Mouse (Mus musculus) thymus, adult 2 months (tissue): Measurements from ENCODE around the gene Magea3. TPM values are rescaled to one million over a fixed set of nuclear protein-coding genes. Genes with fewer than 3 reads are reported as not detected.
"Not testable (repeated sequence)": the region's sequence is repeated elsewhere in the genome, so short reads cannot be mapped to it uniquely, and the experiment has no call there.

Experiments
- DNase-seq: peaks from one replicate; pipeline ENCODE4 v3.0.0; 2021
- H3K27ac ChIP-seq: fragments of 200-500 bp; 2 replicates; pipeline ENCODE4 v1.5.1; 2012; ENCODE audit warnings: low read length, control low read depth; ENCODE audit not compliant: control insufficient read depth, insufficient read depth
- H3K27me3 ChIP-seq: fragments of 200-500 bp; 2 replicates; pipeline ENCODE4 v1.6.1; 2012; ENCODE audit warnings: mild to moderate bottlenecking, low read length, moderate library complexity, mixed read lengths; ENCODE audit not compliant: control insufficient read depth, insufficient read depth
- H3K36me3 ChIP-seq: fragments of 200-500 bp; 2 replicates; pipeline ENCODE4 v1.6.1; 2012; ENCODE audit warnings: mild to moderate bottlenecking, low read length, moderate library complexity; ENCODE audit not compliant: control insufficient read depth, insufficient read depth
- H3K4me1 ChIP-seq: fragments of 200-500 bp; replicated peaks from 2 replicates; pipeline ENCODE4 v1.6.1; 2012; ENCODE audit warnings: low read length; ENCODE audit not compliant: control insufficient read depth, insufficient read depth
- H3K4me3 ChIP-seq: fragments of 200-500 bp; 2 replicates; pipeline ENCODE4 v1.5.1; 2012; ENCODE audit warnings: mild to moderate bottlenecking, low read length, control low read depth, moderate library complexity; ENCODE audit not compliant: control insufficient read depth, insufficient read depth
- WGBS: fragments of 180-500 bp; shearing (Covaris S2); methylation state at CpG from one replicate; pipeline ENCODE4 v1.1.7; 2018; 5-methylcytosine and 5-hydroxymethylcytosine counted together
- polyA plus RNA-seq: library from polyadenylated mRNA; depleted of rRNA; stranded (reverse); fragments of >200 nt; gene quantifications from 2 replicates; pipeline ENCODE4 v1.2.3, GENCODE M21; 2012; rRNA removed

The Magea3 gene
- polyA plus RNA-seq, result not detected in 2 replicates

DNA sequence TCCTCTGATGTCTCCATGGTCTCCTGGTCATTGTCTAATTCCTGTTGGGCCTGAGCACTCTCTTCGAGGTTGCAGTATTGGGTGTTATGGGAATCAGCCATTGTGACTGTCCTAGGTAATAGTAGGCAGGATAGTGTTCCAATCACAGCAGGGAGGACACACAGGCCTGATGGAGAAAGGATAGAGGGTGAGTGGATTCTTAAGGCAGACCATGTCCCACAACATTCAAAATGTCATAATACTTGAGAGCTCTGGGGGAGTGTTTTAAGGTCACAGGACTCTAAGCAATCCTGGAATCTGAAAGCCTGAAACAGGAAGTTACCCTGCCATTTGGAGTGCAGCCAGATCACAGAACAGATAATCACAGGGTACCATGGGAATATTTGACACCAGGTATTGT is at the start of gene Magea3:
Gene Magea3 (minus strand): TSS at position 101 of the 400 bp plus-strand sequence.
- WGBS, result 50% methylated on average over 1 of the region's 1 CpGs
- H3K27me3 ChIP-seq, H3K4me1 ChIP-seq, DNase-seq, H3K4me3 ChIP-seq, H3K27ac ChIP-seq, H3K36me3 ChIP-seq: not testable (repeated sequence)

DNA sequence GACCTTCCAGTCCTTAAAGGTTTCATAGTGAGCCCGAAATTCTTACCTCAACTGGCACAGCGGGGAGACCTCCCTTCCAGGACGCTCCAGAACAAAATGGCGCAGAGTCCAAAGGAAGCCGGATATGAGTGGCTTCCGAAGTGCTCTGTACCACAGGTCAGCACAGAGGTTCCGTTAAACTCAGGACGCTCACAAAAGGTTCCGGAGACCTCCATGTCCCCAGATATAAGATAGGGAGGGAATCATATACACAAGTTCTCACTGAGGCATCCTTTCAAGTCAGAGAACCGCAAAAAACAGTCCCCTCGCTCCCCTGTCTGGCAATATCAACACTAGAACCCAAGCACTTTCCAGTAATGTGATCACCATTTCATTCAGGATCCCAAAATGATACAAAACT is 46.4 kb upstream of the Magea3 start, which contains the start of gene Magea8:
Gene Magea8 (minus strand): TSS at position 101 of the 400 bp plus-strand sequence.
- WGBS, result 91% methylated on average over 11 of the region's 11 CpGs
- not testable (repeated sequence) for DNase-seq

DNA sequence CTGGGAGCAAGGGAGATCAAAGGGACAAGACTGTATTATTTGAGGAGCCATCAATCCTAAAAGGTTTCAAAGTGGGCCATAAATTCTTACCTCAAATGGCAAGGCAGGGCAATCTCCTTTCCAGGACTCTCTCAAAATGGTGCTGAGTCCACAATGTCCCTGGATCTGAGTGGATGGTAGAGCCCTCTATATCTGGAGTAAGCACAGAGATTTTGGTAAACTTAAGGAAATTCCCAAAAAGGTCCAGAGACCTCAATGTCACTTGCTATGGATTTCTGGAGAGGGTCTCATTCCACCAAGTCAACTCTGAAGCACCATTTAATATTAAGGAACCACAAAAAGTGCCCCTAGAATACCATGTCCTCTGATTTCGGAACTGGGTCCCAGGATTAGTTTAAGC is 13.4 kb downstream of the Magea3 start, which contains the start of gene Magea6:
Gene Magea6 (minus strand): TSS at position 101 of the 400 bp plus-strand sequence.
- WGBS, result 67% methylated on average over 1 of the region's 1 CpGs
- H3K36me3 ChIP-seq, result not testable (repeated sequence)

More for the DNA sequence above, 46.4 kb upstream of the Magea3 start, which contains the start of gene Magea8:
- not testable (repeated sequence) for H3K36me3 ChIP-seq, H3K4me3 ChIP-seq, H3K27ac ChIP-seq, H3K27me3 ChIP-seq, H3K4me1 ChIP-seq

More for the DNA sequence above, 13.4 kb downstream of the Magea3 start, which contains the start of gene Magea6:
- not testable (repeated sequence) for H3K4me3 ChIP-seq, H3K27ac ChIP-seq, DNase-seq, H3K4me1 ChIP-seq, H3K27me3 ChIP-seq

Other genes with a start within 250 kb of the Magea3 start
- not detected in 2 replicates for gene Cldn34b1, start 59.2 kb downstream of the Magea3 start, polyA plus RNA-seq
- gene Magea6, start 13.5 kb downstream of the Magea3 start, polyA plus RNA-seq, result not detected in 2 replicates
- 0.05 TPM in 1 of 2 replicates, not detected in the other for gene Magea8, start 46.3 kb upstream of the Magea3 start, polyA plus RNA-seq
- gene Magea5, start 113.6 kb upstream of the Magea3 start, polyA plus RNA-seq, result not detected in 2 replicates
- gene Magea1, start 140.3 kb upstream of the Magea3 start, polyA plus RNA-seq, result not detected in 2 replicates
- not detected in 2 replicates for gene Magea2, start 144.2 kb upstream of the Magea3 start, polyA plus RNA-seq
- 0.11 TPM in 1 of 2 replicates, not detected in the other for gene Cldn34b2, start 178.9 kb upstream of the Magea3 start, polyA plus RNA-seq